Mouse (Mus musculus): ENCODE measurements around the gene Btbd3.

DNA sequence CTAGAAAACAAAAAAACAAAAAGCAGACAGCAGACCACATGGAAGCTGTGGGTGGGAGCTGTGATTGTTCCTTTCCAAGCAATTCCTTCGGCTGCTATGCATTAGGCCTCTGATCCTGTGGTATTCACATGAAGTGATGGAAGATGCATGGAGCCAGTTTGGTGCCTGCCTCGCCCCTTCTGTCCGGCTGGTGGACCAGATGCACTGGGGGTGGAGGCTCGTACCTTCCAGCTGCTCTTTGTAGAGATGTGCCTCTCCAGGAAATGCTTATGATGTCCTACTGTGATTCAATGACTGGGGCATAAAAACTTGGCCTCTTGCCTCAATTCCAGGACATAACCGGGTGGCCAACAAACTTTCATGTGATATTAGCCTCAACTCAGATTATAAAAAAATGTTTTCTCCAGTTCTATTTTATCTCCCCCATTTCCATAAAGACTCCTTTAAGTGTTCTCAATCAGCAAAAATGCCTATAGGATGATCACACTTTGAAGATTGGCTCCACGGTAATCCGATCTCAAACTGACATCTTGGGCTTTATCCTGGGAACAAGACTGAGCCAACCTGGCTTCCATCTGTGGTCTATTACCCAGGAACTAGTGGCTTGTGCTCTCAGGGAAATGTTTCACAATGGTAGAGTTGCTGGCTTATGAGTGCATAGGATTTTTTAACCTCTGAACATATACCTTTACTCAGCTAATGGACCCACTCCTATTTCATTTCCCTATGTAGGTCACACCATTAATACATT is 331.6 kb downstream of the Btbd3 start:
- TF ChIP-seq POLR2A (IDR thresholded peaks at IDR 0.05; ENCODE audit: low read depth, low read length) (no peak), CTCF (conservative IDR thresholded peaks at IDR 0.05; ENCODE audit: insufficient read depth, insufficient read length, low read depth, low read length) (no peak)
